Comparison of ENCODE assay signal across 16 mouse cellular contexts in genomic region chr1:46725266-46725665, GRCm38 (mm10).
"Had no signal": no experiment of that assay in that cellular context is flagged by ENCODE, and none has a peak within 500 bp of the region (broad histone marks: within the 10 kb centered on the region; RNA-seq: fewer than 3 reads in every experiment).

No protein-coding gene starts in this region.

- H3K27ac ChIP-seq: intestine, embryonic 15.5 days; limb, embryonic 10.5 days; liver, embryonic 15.5 days; macrophage; midbrain, embryonic 12.5 days; neural tube, embryonic 13.5 days had no signal

- H3K27me3 ChIP-seq: intestine, embryonic 15.5 days; liver, embryonic 15.5 days; megakaryocyte, embryonic 14.5 days; midbrain, embryonic 12.5 days; neural tube, embryonic 13.5 days had no signal

- H3K9ac ChIP-seq: intestine, embryonic 15.5 days; liver, embryonic 15.5 days; lung, embryonic 14.5 days; midbrain, embryonic 12.5 days; neural tube, embryonic 13.5 days had no signal

- H3K4me1 ChIP-seq: intestine, embryonic 15.5 days; limb, embryonic 10.5 days; liver, embryonic 15.5 days; megakaryocyte, embryonic 14.5 days; midbrain, embryonic 12.5 days; neural tube, embryonic 13.5 days had no signal

- H3K4me3 ChIP-seq: intestine, embryonic 15.5 days; limb, embryonic 10.5 days; liver, embryonic 15.5 days; megakaryocyte, embryonic 14.5 days; midbrain, embryonic 12.5 days; neural tube, embryonic 13.5 days had no signal

- H3K9me3 ChIP-seq: intestine, embryonic 15.5 days; limb, embryonic 10.5 days; liver, embryonic 15.5 days; megakaryocyte, embryonic 14.5 days; midbrain, embryonic 12.5 days; neural tube, embryonic 13.5 days had no signal

- DNase-seq: lung, embryonic 14.5 days; lung, postnatal 14 days; retina, postnatal 1 day; right cerebral cortex, postnatal 4 days; spleen, adult 18-20 months; thymus, adult 18-20 months; thymus, postnatal 14 days had no signal

- H3K36me3 ChIP-seq: intestine, embryonic 15.5 days; limb, embryonic 10.5 days; liver, embryonic 15.5 days; midbrain, embryonic 12.5 days; neural tube, embryonic 13.5 days had no signal

- H3K4me2 ChIP-seq: intestine, embryonic 15.5 days; liver, embryonic 11.5 days; liver, embryonic 15.5 days; lung, embryonic 14.5 days; midbrain, embryonic 12.5 days; neural tube, embryonic 13.5 days had no signal

- ATAC-seq: intestine, embryonic 15.5 days; midbrain, embryonic 16.5 days had no signal
